Mouse (Mus musculus) v-Abl transformed pro-B cells (cell line): ENCODE measurements around the gene Gm7792.
"Not testable (repeated sequence)": the region's sequence is repeated elsewhere in the genome, so short reads cannot be mapped to it uniquely, and the experiment has no call there.

Source experiments
- in situ Hi-C, 2 experiments: fragments of 400-800 bp; cut with MboI; formaldehyde crosslinking; loops; one replicate each; pipeline ENCODE4 v1.15.1; 2025; ENCODE audit not compliant: unreplicated experiment in 2 of 2

Gene Gm7792

GRCm38 (mm10) chr5:93843476-93843875 is at the start of gene Gm7792:
Gene Gm7792 (plus strand): TSS chr5:93843776.
- in situ Hi-C loops, result not testable (repeated sequence)
